ENCODE assay signal across 8 mouse cellular contexts in genomic region chr6:136804705-136805408, GRCm38 (mm10). TPM values are rescaled to one million over a fixed set of nuclear protein-coding genes. Genes with fewer than 3 reads are reported as not detected.
DNase-seq lines count a peak whose midpoint lies in the region; ATAC-seq and TF ChIP-seq lines count a peak whose summit lies in the region.

No protein-coding gene starts in this region.

- peak overlapping the region; percentile 69 for H3K4me3 ChIP-seq in heart, embryonic 12.5 days
- H3K4me3 ChIP-seq in ES-E14 (ENCODE audit: insufficient read depth in 1 of 2, low read depth in 1 of 2, low read length in 2 of 2, poor library complexity in 1 of 2, severe bottlenecking in 1 of 2) = peak overlapping the region; percentile 14 to 23; a peak in 2 of 4 replicates
- peak overlapping the region; percentile 59 for H3K4me3 ChIP-seq in forebrain, postnatal 0 days (ENCODE audit: low read depth, low read length)
- peak overlapping the region; percentile 77 for H3K4me3 ChIP-seq in liver, embryonic 16.5 days (ENCODE audit: low read depth, low read length)

- no peaks in the 10 kb centered on the region for H3K27me3 ChIP-seq in heart, embryonic 12.5 days (replicated peaks)
- no peaks in the 10 kb centered on the region for H3K27me3 ChIP-seq in forebrain, postnatal 0 days (ENCODE audit: insufficient read depth, low read length)
- H3K27me3 ChIP-seq in liver, embryonic 16.5 days (ENCODE audit: control insufficient read depth, insufficient read depth, low read depth, low read length) = no peaks in the 10 kb centered on the region

- H3K27ac ChIP-seq in heart, embryonic 12.5 days (ENCODE audit: poor library complexity, severe bottlenecking) = peak overlapping the region; percentile 100
- no peak overlapping the region for H3K27ac ChIP-seq in ES-E14 (ENCODE audit: insufficient read depth, low read depth, low read length, poor library complexity, severe bottlenecking)
- peak overlapping the region; percentile 97 for H3K27ac ChIP-seq in forebrain, postnatal 0 days (ENCODE audit: low read depth, low read length)
- peak overlapping the region; percentile 100 for H3K27ac ChIP-seq in liver, embryonic 16.5 days (ENCODE audit: low read length)

- no peak for ATAC-seq in heart, embryonic 12.5 days (ENCODE audit: insufficient number of reproducible peaks, low FRiP score)
- ATAC-seq in forebrain, postnatal 0 days = no peak
- ATAC-seq in liver, embryonic 16.5 days (ENCODE audit: low read depth) = no peak

- peak overlapping the region; percentile 48 for H3K4me2 ChIP-seq in heart, embryonic 12.5 days
- H3K4me2 ChIP-seq in forebrain, postnatal 0 days (ENCODE audit: low read depth) = peak overlapping the region; percentile 64
- H3K4me2 ChIP-seq in liver, embryonic 16.5 days (ENCODE audit: low read depth, low read length) = peak overlapping the region; percentile 86

- peak; percentile 12; the same call in 1 of the 2 replicates for TF ChIP-seq CTCF in forebrain, postnatal 0 days (IDR thresholded peaks at IDR 0.05; ENCODE audit: low read depth)

- no peaks in the 10 kb centered on the region for H3K36me3 ChIP-seq in heart, embryonic 12.5 days
- H3K36me3 ChIP-seq in ES-E14 (ENCODE audit: control insufficient read depth, insufficient read depth, low read length, poor library complexity, severe bottlenecking) = peaks cover 3% of the 10 kb centered on the region; the same call in 1 of the 2 replicates
- H3K36me3 ChIP-seq in forebrain, postnatal 0 days (ENCODE audit: insufficient read depth) = no peaks in the 10 kb centered on the region
- H3K36me3 ChIP-seq in liver, embryonic 16.5 days (ENCODE audit: control insufficient read depth, insufficient read depth) = no peaks in the 10 kb centered on the region

- H3K9ac ChIP-seq in heart, embryonic 12.5 days = no peak overlapping the region
- no peak overlapping the region for H3K9ac ChIP-seq in ES-E14 (ENCODE audit: insufficient read depth, low read depth, low read length, poor library complexity, severe bottlenecking)
- peak overlapping the region; percentile 90 for H3K9ac ChIP-seq in forebrain, postnatal 0 days
- H3K9ac ChIP-seq in liver, embryonic 16.5 days (ENCODE audit: low read depth, low read length) = peak overlapping the region; percentile 63

- DNase-seq in heart, adult 9 months (ENCODE audit: low spot score in 2 of 2) = no peak
- no peak for DNase-seq in ES-E14 (ENCODE audit: low read depth, low spot score)
- DNase-seq in forebrain, postnatal 0 days = no peak
- no peak for DNase-seq in frontal cortex, postnatal 14 days (ENCODE audit: low spot score in 2 of 2)
- DNase-seq in T-cell, adult 2 months (ENCODE audit: low spot score) = no peak
- no peak for DNase-seq in urinary bladder, postnatal 25 days (ENCODE audit: low spot score)

- H3K4me1 ChIP-seq in heart, embryonic 12.5 days (replicated peaks) = peaks cover 30% of the 10 kb centered on the region
- peaks cover 4 to 7% of the 10 kb centered on the region in 2 experiments; a peak in 1 of 4 replicates for H3K4me1 ChIP-seq in ES-E14 (ENCODE audit: control insufficient read depth in 2 of 2, insufficient read depth in 2 of 2, low read length in 2 of 2, poor library complexity in 1 of 2)
- H3K4me1 ChIP-seq in forebrain, postnatal 0 days (ENCODE audit: insufficient read depth) = peaks cover 9% of the 10 kb centered on the region
- H3K4me1 ChIP-seq in liver, embryonic 16.5 days (ENCODE audit: control insufficient read depth, low read depth, low read length) = peaks cover 48% of the 10 kb centered on the region

- WGBS in heart, embryonic 12.5 days = 32% methylated on average over 9 of the region's 9 CpGs
- WGBS in forebrain, postnatal 0 days = 26% methylated on average over 9 of the region's 9 CpGs
- WGBS in liver, embryonic 16.5 days (ENCODE audit: insufficient replicate concordance) = 11% methylated on average over 9 of the region's 9 CpGs

- in situ Hi-C loops in ES-E14 (cut with MboI; ENCODE audit: low sequenced_read_pairs in 2 of 2, unreplicated experiment in 2 of 2) = no loop called here

- no peaks in the 10 kb centered on the region for H3K9me3 ChIP-seq in heart, embryonic 12.5 days (replicated peaks)
- H3K9me3 ChIP-seq in ES-E14 (ENCODE audit: control insufficient read depth, insufficient read depth, low read depth, low read length) = no peaks in the 10 kb centered on the region
- no peaks in the 10 kb centered on the region for H3K9me3 ChIP-seq in forebrain, postnatal 0 days (ENCODE audit: low read length)
- no peaks in the 10 kb centered on the region for H3K9me3 ChIP-seq in liver, embryonic 16.5 days (replicated peaks; ENCODE audit: control insufficient read depth, low read length)

TF ChIP-seq in ES-E14, 5 proteins besides CTCF, POLR2A, EP300 and RAD21:
- TF ChIP-seq ZC3H11A (IDR thresholded peaks at IDR 0.05; ENCODE audit: borderline replicate concordance, low read depth, low read length) = no peak
- no peak for TF ChIP-seq HCFC1 (IDR thresholded peaks at IDR 0.05; ENCODE audit: borderline replicate concordance, insufficient read depth, low read length)
- TF ChIP-seq ZNF384 (IDR thresholded peaks at IDR 0.05; ENCODE audit: low read depth, low read length) = no peak
- TF ChIP-seq MAFK (IDR thresholded peaks at IDR 0.05; ENCODE audit: insufficient read depth, low read depth, low read length) = no peak
- TF ChIP-seq CHD2 (IDR thresholded peaks at IDR 0.05; ENCODE audit: low read depth, low read length) = no peak

RNA-seq across cellular contexts. Expression of gene Hist4h4, which starts 0.6 kb away (rescaled TPM):
- 0.41 and 0.45 TPM in 2 replicates for polyA plus RNA-seq in heart, embryonic 12.5 days (2016; fragmentation: Nextera tagmentation; extraction: Ambion mirVana)
- total RNA-seq in ES-E14 (2012; rRNA removed) = 70.5 and 110 TPM in 2 replicates
- total RNA-seq in forebrain, postnatal 0 days (2014; rRNA removed) = 19.4 and 39.2 TPM in 2 replicates
- polyA plus RNA-seq in forebrain, postnatal 0 days (2015; fragmentation: Nextera tagmentation; extraction: Ambion mirVana) = 0.42 and 0.45 TPM in 2 replicates
- polyA plus RNA-seq in liver, embryonic 16.5 days (2015; fragmentation: Nextera tagmentation; extraction: Ambion mirVana) = 1.2 and 1.7 TPM in 2 replicates

RNA-seq across cellular contexts. Expression of gene H2afj, which starts 3.2 kb away (rescaled TPM):
- 85.2 and 86.2 TPM in 2 replicates for polyA plus RNA-seq in heart, embryonic 12.5 days (2016; fragmentation: Nextera tagmentation; extraction: Ambion mirVana)
- total RNA-seq in ES-E14 (2012; rRNA removed) = 185 and 274 TPM in 2 replicates
- total RNA-seq in forebrain, postnatal 0 days (2014; rRNA removed) = 31.7 and 47.5 TPM in 2 replicates
- 119 and 159 TPM in 2 replicates for polyA plus RNA-seq in forebrain, postnatal 0 days (2015; fragmentation: Nextera tagmentation; extraction: Ambion mirVana)
- 126 and 138 TPM in 2 replicates for polyA plus RNA-seq in liver, embryonic 16.5 days (2015; fragmentation: Nextera tagmentation; extraction: Ambion mirVana)

RNA-seq across cellular contexts. Expression of gene BC049715, which starts 22.6 kb away (rescaled TPM):
- 1.5 and 2.0 TPM in 2 replicates for polyA plus RNA-seq in heart, embryonic 12.5 days (2016; fragmentation: Nextera tagmentation; extraction: Ambion mirVana)
- total RNA-seq in ES-E14 (2012; rRNA removed) = 0.90 and 1.2 TPM in 2 replicates
- 0.92 and 1.9 TPM in 2 replicates for total RNA-seq in forebrain, postnatal 0 days (2014; rRNA removed)
- 1.1 and 2.1 TPM in 2 replicates for polyA plus RNA-seq in forebrain, postnatal 0 days (2015; fragmentation: Nextera tagmentation; extraction: Ambion mirVana)
- 0.59 and 0.98 TPM in 2 replicates for polyA plus RNA-seq in liver, embryonic 16.5 days (2015; fragmentation: Nextera tagmentation; extraction: Ambion mirVana)

RNA-seq across cellular contexts. Expression of gene Wbp11, which starts 23.2 kb away (rescaled TPM):
- 90.5 and 91.8 TPM in 2 replicates for polyA plus RNA-seq in heart, embryonic 12.5 days (2016; fragmentation: Nextera tagmentation; extraction: Ambion mirVana)
- 33.5 and 41.7 TPM in 2 replicates for total RNA-seq in ES-E14 (2012; rRNA removed)
- total RNA-seq in forebrain, postnatal 0 days (2014; rRNA removed) = 45.8 and 52.5 TPM in 2 replicates
- polyA plus RNA-seq in forebrain, postnatal 0 days (2015; fragmentation: Nextera tagmentation; extraction: Ambion mirVana) = 67.1 and 87.4 TPM in 2 replicates
- polyA plus RNA-seq in liver, embryonic 16.5 days (2015; fragmentation: Nextera tagmentation; extraction: Ambion mirVana) = 46.1 and 47.3 TPM in 2 replicates

RNA-seq across cellular contexts. Expression of gene Gucy2c, which starts 23.3 kb away (rescaled TPM):
- 0.06 TPM in 1 of 2 replicates, not detected in the other for polyA plus RNA-seq in heart, embryonic 12.5 days (2016; fragmentation: Nextera tagmentation; extraction: Ambion mirVana)
- total RNA-seq in ES-E14 (2012; rRNA removed) = 0.09 and 0.11 TPM in 2 replicates
- 0.54 and 0.67 TPM in 2 replicates for total RNA-seq in forebrain, postnatal 0 days (2014; rRNA removed)
- 0.14 and 0.42 TPM in 2 replicates for polyA plus RNA-seq in forebrain, postnatal 0 days (2015; fragmentation: Nextera tagmentation; extraction: Ambion mirVana)
- polyA plus RNA-seq in liver, embryonic 16.5 days (2015; fragmentation: Nextera tagmentation; extraction: Ambion mirVana) = 0.30 and 0.60 TPM in 2 replicates

Comparison
In these comparisons a context has a peak if more than half of its experiments do, and no peak if none do; other contexts are left out.
1. H3K4me3 ChIP-seq: peak in every context shown above with its lines; median percentile 77 in liver, embryonic 16.5 days; 69 in heart, embryonic 12.5 days; 59 in forebrain, postnatal 0 days; 18 in ES-E14.
2. H3K9ac ChIP-seq: peak in forebrain, postnatal 0 days (single experiment) and liver, embryonic 16.5 days (single experiment); none in heart, embryonic 12.5 days (single experiment) and ES-E14 (single experiment).
3. Peak in every context shown above with its lines, with median percentiles within 50 percentile points of each other: H3K4me2 ChIP-seq.